Mouse (Mus musculus): ENCODE measurements around the gene Nrxn2. TPM values are rescaled to one million over a fixed set of nuclear protein-coding genes. Genes with fewer than 3 reads are reported as not detected.

The Nrxn2 gene
- polyA plus RNA-seq, 1 experiment from 2014 or later, result 2.8 TPM

- no peaks in the 10 kb centered on the region for H3K36me3 ChIP-seq
- peaks cover 16% of the 10 kb centered on the region; the same call in 1 of the 2 replicates for H3K4me1 ChIP-seq
- 48% methylated on average over 10 of the region's 10 CpGs for WGBS
- 0 out of 2 replicates have a peak, but pooled peaks cover 7% of the 10 kb centered on the region for H3K27me3 ChIP-seq
- no peak overlapping the region for H3K4me2 ChIP-seq (replicated peaks)
- no peak overlapping the region; the same call in 1 of the 2 replicates for H3K9ac ChIP-seq
- H3K4me3 ChIP-seq, result no peak overlapping the region
- H3K9me3 ChIP-seq, result no peaks in the 10 kb centered on the region
- 0 out of 2 replicates have a peak overlapping the region, but pooled peaks have one; percentile 17 for H3K27ac ChIP-seq
- no peak for ATAC-seq (ENCODE audit: insufficient number of reproducible peaks, insufficient read depth, low FRiP score, low TSS enrichment)
Observed at GRCm38 (mm10) chr19:6464306-6465071, 46.0 kb downstream of the Nrxn2 start.

GRCm38 (mm10) chr19:6465090-6465489 lies 46.6 kb downstream of the Nrxn2 start:
- no peak overlapping the region for H3K4me3 ChIP-seq
- no peaks in the 10 kb centered on the region for H3K36me3 ChIP-seq
- H3K27me3 ChIP-seq, result 0 out of 2 replicates have a peak, but pooled peaks cover 7% of the 10 kb centered on the region
- WGBS, result 34% methylated on average over 5 of the region's 5 CpGs
- H3K4me1 ChIP-seq, result peaks cover 16% of the 10 kb centered on the region; the same call in 1 of the 2 replicates
- H3K27ac ChIP-seq, result 0 out of 2 replicates have a peak overlapping the region, but pooled peaks have one; percentile 17
- ATAC-seq (ENCODE audit: insufficient number of reproducible peaks, insufficient read depth, low FRiP score, low TSS enrichment), result no peak
- no peak overlapping the region for H3K4me2 ChIP-seq (replicated peaks)
- H3K9me3 ChIP-seq, result no peaks in the 10 kb centered on the region
- H3K9ac ChIP-seq, result no peak overlapping the region

GRCm38 (mm10) chr19:6466945-6467344 lies 48.4 kb downstream of the Nrxn2 start:
- H3K27ac ChIP-seq, result no peak overlapping the region
- H3K4me1 ChIP-seq, result peaks cover 16% of the 10 kb centered on the region; the same call in 1 of the 2 replicates
- H3K9me3 ChIP-seq, result no peaks in the 10 kb centered on the region
- H3K4me2 ChIP-seq (replicated peaks), result no peak overlapping the region
- no peak overlapping the region for H3K9ac ChIP-seq
- WGBS, result 88% methylated on average over 3 of the region's 3 CpGs
- H3K27me3 ChIP-seq, result 0 out of 2 replicates have a peak, but pooled peaks cover 7% of the 10 kb centered on the region
- no peak overlapping the region for H3K4me3 ChIP-seq
- H3K36me3 ChIP-seq, result no peaks in the 10 kb centered on the region
- ATAC-seq (ENCODE audit: insufficient number of reproducible peaks, insufficient read depth, low FRiP score, low TSS enrichment), result no peak

- 0 out of 2 replicates have a peak, but pooled peaks cover 7% of the 10 kb centered on the region for H3K27me3 ChIP-seq
- no peak overlapping the region for H3K4me3 ChIP-seq
- H3K4me2 ChIP-seq (replicated peaks), result no peak overlapping the region
- H3K9ac ChIP-seq, result no peak overlapping the region
- H3K4me1 ChIP-seq, result peaks cover 16% of the 10 kb centered on the region; the same call in 1 of the 2 replicates
- 88% methylated on average over 15 of the region's 15 CpGs for WGBS
- no peaks in the 10 kb centered on the region for H3K36me3 ChIP-seq
- ATAC-seq (ENCODE audit: insufficient number of reproducible peaks, insufficient read depth, low FRiP score, low TSS enrichment), result no peak
- H3K27ac ChIP-seq, result no peak overlapping the region
- H3K9me3 ChIP-seq, result no peaks in the 10 kb centered on the region
Observed at GRCm38 (mm10) chr19:6467374-6467979, 48.9 kb downstream of the Nrxn2 start.

GRCm38 (mm10) chr19:6471630-6472029 lies 53.1 kb downstream of the Nrxn2 start:
- no peak overlapping the region for H3K27ac ChIP-seq
- H3K36me3 ChIP-seq, result no peaks in the 10 kb centered on the region
- H3K4me1 ChIP-seq, result peaks cover 13% of the 10 kb centered on the region; the same call in 1 of the 2 replicates
- ATAC-seq (ENCODE audit: insufficient number of reproducible peaks, insufficient read depth, low FRiP score, low TSS enrichment), result no peak
- no peak overlapping the region for H3K9ac ChIP-seq
- H3K27me3 ChIP-seq, result 0 out of 2 replicates have a peak, but pooled peaks cover 3% of the 10 kb centered on the region
- H3K4me2 ChIP-seq (replicated peaks), result no peak overlapping the region
- 70% methylated on average over 4 of the region's 5 CpGs for WGBS
- no peak overlapping the region for H3K4me3 ChIP-seq
- no peaks in the 10 kb centered on the region for H3K9me3 ChIP-seq

GRCm38 (mm10) chr19:6472821-6473220 lies 54.3 kb downstream of the Nrxn2 start:
- Histone ChIP-seq H3K4me2 (replicated peaks) (no peak overlapping the region), H3K27ac (no peak overlapping the region), H3K4me1 (peaks cover 13% of the 10 kb centered on the region; the same call in 1 of the 2 replicates), H3K9ac (no peak overlapping the region), H3K4me3 (no peak overlapping the region), H3K36me3 (no peaks in the 10 kb centered on the region), H3K9me3 (no peaks in the 10 kb centered on the region), H3K27me3 (0 out of 2 replicates have a peak, but pooled peaks cover 3% of the 10 kb centered on the region)
- no peak for ATAC-seq (ENCODE audit: insufficient number of reproducible peaks, insufficient read depth, low FRiP score, low TSS enrichment)
- 85% methylated on average over 9 of the region's 9 CpGs for WGBS

- H3K9me3 ChIP-seq, result no peaks in the 10 kb centered on the region
- ATAC-seq (ENCODE audit: insufficient number of reproducible peaks, insufficient read depth, low FRiP score, low TSS enrichment), result no peak
- no peak overlapping the region for H3K4me3 ChIP-seq
- H3K4me2 ChIP-seq (replicated peaks), result no peak overlapping the region
- no peak overlapping the region for H3K9ac ChIP-seq
- H3K36me3 ChIP-seq, result no peaks in the 10 kb centered on the region
- peaks cover 8% of the 10 kb centered on the region; the same call in 1 of the 2 replicates for H3K4me1 ChIP-seq
- WGBS, result 36% methylated on average over 15 of the region's 15 CpGs
- H3K27me3 ChIP-seq, result 0 out of 2 replicates have a peak, but pooled peaks cover 3% of the 10 kb centered on the region
- H3K27ac ChIP-seq, result no peak overlapping the region
Observed at GRCm38 (mm10) chr19:6474706-6475105, 56.2 kb downstream of the Nrxn2 start.

- H3K4me1 ChIP-seq, result peaks cover 8% of the 10 kb centered on the region; the same call in 1 of the 2 replicates
- H3K4me3 ChIP-seq, result no peak overlapping the region
- H3K36me3 ChIP-seq, result no peaks in the 10 kb centered on the region
- no peak overlapping the region for H3K4me2 ChIP-seq (replicated peaks)
- no peak overlapping the region for H3K27ac ChIP-seq
- no peak overlapping the region for H3K9ac ChIP-seq
- no peaks in the 10 kb centered on the region for H3K9me3 ChIP-seq
- H3K27me3 ChIP-seq, result 0 out of 2 replicates have a peak, but pooled peaks cover 3% of the 10 kb centered on the region
- 33% methylated on average over 5 of the region's 5 CpGs for WGBS
- 0 out of 2 replicates have a peak, but pooled peaks have one; percentile 37 for ATAC-seq (ENCODE audit: insufficient number of reproducible peaks, insufficient read depth, low FRiP score, low TSS enrichment)
Observed at GRCm38 (mm10) chr19:6475129-6475528, 56.6 kb downstream of the Nrxn2 start.

- Histone ChIP-seq H3K4me2 (replicated peaks) (no peak overlapping the region), H3K27ac (no peak overlapping the region), H3K4me3 (no peak overlapping the region), H3K9me3 (no peaks in the 10 kb centered on the region), H3K4me1 (peaks cover 8% of the 10 kb centered on the region; the same call in 1 of the 2 replicates), H3K36me3 (no peaks in the 10 kb centered on the region), H3K27me3 (0 out of 2 replicates have a peak, but pooled peaks cover 3% of the 10 kb centered on the region), H3K9ac (no peak overlapping the region)
- ATAC-seq (ENCODE audit: insufficient number of reproducible peaks, insufficient read depth, low FRiP score, low TSS enrichment), result no peak
- WGBS, result 61% methylated on average over 4 of the region's 4 CpGs
Observed at GRCm38 (mm10) chr19:6477007-6477406, 58.5 kb downstream of the Nrxn2 start.

- no peak overlapping the region for H3K4me3 ChIP-seq
- WGBS, result 88% methylated on average over 2 of the region's 2 CpGs
- H3K36me3 ChIP-seq, result no peaks in the 10 kb centered on the region
- no peak overlapping the region for H3K4me2 ChIP-seq (replicated peaks)
- H3K27ac ChIP-seq, result no peak overlapping the region
- no peaks in the 10 kb centered on the region for H3K9me3 ChIP-seq
- no peak overlapping the region for H3K9ac ChIP-seq
- ATAC-seq (ENCODE audit: insufficient number of reproducible peaks, insufficient read depth, low FRiP score, low TSS enrichment), result no peak
- H3K27me3 ChIP-seq, result 0 out of 2 replicates have a peak, but pooled peaks cover under 1% of the 10 kb centered on the region
- peaks cover 8% of the 10 kb centered on the region; the same call in 1 of the 2 replicates for H3K4me1 ChIP-seq
Observed at GRCm38 (mm10) chr19:6478566-6478965, 60.0 kb downstream of the Nrxn2 start.

GRCm38 (mm10) chr19:6482886-6483285 lies 64.4 kb downstream of the Nrxn2 start:
- Histone ChIP-seq H3K9ac (no peak overlapping the region), H3K27ac (no peak overlapping the region)

More at GRCm38 (mm10) chr19:6482886-6483285, 64.4 kb downstream of the Nrxn2 start:
- Histone ChIP-seq H3K4me1 (no peaks in the 10 kb centered on the region), H3K9me3 (no peaks in the 10 kb centered on the region), H3K4me2 (replicated peaks) (no peak overlapping the region), H3K36me3 (no peaks in the 10 kb centered on the region), H3K27me3 (peaks cover 4% of the 10 kb centered on the region; the same call in 1 of the 2 replicates), H3K4me3 (no peak overlapping the region)
- no peak for ATAC-seq (ENCODE audit: insufficient number of reproducible peaks, insufficient read depth, low FRiP score, low TSS enrichment)
- 71% methylated on average over 6 of the region's 6 CpGs for WGBS
